Mouse (Mus musculus): ENCODE measurements around the gene Gnb3. TPM values are rescaled to one million over a fixed set of nuclear protein-coding genes. Genes with fewer than 3 reads are reported as not detected.

Gnb3 gene
- polyA plus RNA-seq, 1 experiment from 2014 or later: 0.92 TPM

GRCm38 (mm10) chr6:124863658-124864298, 23.7 kb upstream of the Gnb3 start, which contains the start of gene Gpr162:
TSS of gene Gpr162 (minus strand) at chr6:124863983.
- Histone ChIP-seq H3K27ac (peak within 1 kb of the TSS; percentile 92), H3K9me3 (replicated peaks) (no peaks in the 10 kb centered on the region), H3K4me3 (peak within 1 kb of the TSS; percentile 61), H3K9ac (peak within 1 kb of the TSS; percentile 85), H3K4me1 (peaks cover 69% of the 10 kb centered on the region), H3K36me3 (no peaks in the 10 kb centered on the region), H3K4me2 (replicated peaks) (peak within 1 kb of the TSS; percentile 89), H3K27me3 (peaks cover 7% of the 10 kb centered on the region; the same call in 1 of the 2 replicates)
- WGBS: under 1% methylated on average over 25 of the region's 43 CpGs
- ATAC-seq (ENCODE audit: low FRiP score): peak; percentile 63

- WGBS: 0% methylated on average over 8 of the region's 16 CpGs
- H3K27me3 ChIP-seq: peaks cover 11% of the 10 kb centered on the region; the same call in 1 of the 2 replicates
Measured at GRCm38 (mm10) chr6:124863125-124863657, 23.1 kb upstream of the Gnb3 start.

GRCm38 (mm10) chr6:124862406-124863124, 22.5 kb upstream of the Gnb3 start:
- H3K4me1 ChIP-seq: peaks cover 81% of the 10 kb centered on the region
- peak overlapping the region; percentile 61 for H3K4me3 ChIP-seq
- peaks cover 11% of the 10 kb centered on the region; the same call in 1 of the 2 replicates for H3K27me3 ChIP-seq
- no peaks in the 10 kb centered on the region for H3K9me3 ChIP-seq (replicated peaks)
- H3K4me2 ChIP-seq (replicated peaks): peak overlapping the region; percentile 89
- H3K27ac ChIP-seq: peak overlapping the region; percentile 92
- 16% methylated on average over 8 of the region's 8 CpGs for WGBS
- H3K9ac ChIP-seq: peak overlapping the region; percentile 85
- no peaks in the 10 kb centered on the region for H3K36me3 ChIP-seq
- no peak for ATAC-seq (ENCODE audit: low FRiP score)

More at GRCm38 (mm10) chr6:124863125-124863657, 23.1 kb upstream of the Gnb3 start:
- Histone ChIP-seq H3K4me2 (replicated peaks) (peak overlapping the region; percentile 89), H3K27ac (peak overlapping the region; percentile 92), H3K36me3 (no peaks in the 10 kb centered on the region), H3K9me3 (replicated peaks) (no peaks in the 10 kb centered on the region), H3K4me3 (peak overlapping the region; percentile 61), H3K9ac (peak overlapping the region; percentile 85), H3K4me1 (peaks cover 75% of the 10 kb centered on the region)
- peak; percentile 27 for ATAC-seq (ENCODE audit: low FRiP score)

- Histone ChIP-seq H3K9me3 (replicated peaks) (no peaks in the 10 kb centered on the region), H3K4me3 (no peak overlapping the region), H3K4me1 (peaks cover 81% of the 10 kb centered on the region), H3K27ac (peak overlapping the region; percentile 92; the same call in 1 of the 2 replicates), H3K9ac (peak overlapping the region; percentile 85; the same call in 1 of the 2 replicates), H3K4me2 (replicated peaks) (peak overlapping the region; percentile 89), H3K27me3 (peaks cover 11% of the 10 kb centered on the region; the same call in 1 of the 2 replicates), H3K36me3 (no peaks in the 10 kb centered on the region)
- WGBS: 50% methylated on average over 2 of the region's 3 CpGs
- ATAC-seq (ENCODE audit: low FRiP score): no peak
Measured at GRCm38 (mm10) chr6:124861802-124862201, 21.7 kb upstream of the Gnb3 start.

- no peak for ATAC-seq (ENCODE audit: low FRiP score)
- Histone ChIP-seq H3K4me2 (replicated peaks) (peak overlapping the region; percentile 89; the same call in 1 of the 2 replicates), H3K4me3 (no peak overlapping the region), H3K36me3 (no peaks in the 10 kb centered on the region), H3K4me1 (peaks cover 82% of the 10 kb centered on the region), H3K27ac (peak overlapping the region; percentile 92; the same call in 1 of the 2 replicates), H3K27me3 (peaks cover 11% of the 10 kb centered on the region; the same call in 1 of the 2 replicates), H3K9ac (peak overlapping the region; percentile 85; the same call in 1 of the 2 replicates), H3K9me3 (replicated peaks) (no peaks in the 10 kb centered on the region)
- WGBS: 82% methylated on average over 19 of the region's 19 CpGs
Measured at GRCm38 (mm10) chr6:124861266-124861665, 21.2 kb upstream of the Gnb3 start.

GRCm38 (mm10) chr6:124860511-124860910, 20.4 kb upstream of the Gnb3 start:
- Histone ChIP-seq H3K36me3 (no peaks in the 10 kb centered on the region), H3K4me3 (no peak overlapping the region), H3K9ac (peak overlapping the region; percentile 29; the same call in 1 of the 2 replicates), H3K4me2 (replicated peaks) (no peak overlapping the region), H3K27ac (peak overlapping the region; percentile 80), H3K27me3 (peaks cover 11% of the 10 kb centered on the region; the same call in 1 of the 2 replicates), H3K9me3 (replicated peaks) (no peaks in the 10 kb centered on the region), H3K4me1 (peaks cover 81% of the 10 kb centered on the region)
- 75% methylated on average over 9 of the region's 9 CpGs for WGBS
- no peak for ATAC-seq (ENCODE audit: low FRiP score)

- H3K9ac ChIP-seq: peak overlapping the region; percentile 47
- H3K9me3 ChIP-seq (replicated peaks): no peaks in the 10 kb centered on the region
- 12% methylated on average over 12 of the region's 12 CpGs for WGBS
- peaks cover 78% of the 10 kb centered on the region for H3K4me1 ChIP-seq
- H3K4me3 ChIP-seq: no peak overlapping the region
- H3K27ac ChIP-seq: peak overlapping the region; percentile 80
- ATAC-seq (ENCODE audit: low FRiP score): 0 out of 2 replicates have a peak, but pooled peaks have one; percentile 4
- H3K36me3 ChIP-seq: no peaks in the 10 kb centered on the region
- H3K4me2 ChIP-seq (replicated peaks): peak overlapping the region; percentile 34
- H3K27me3 ChIP-seq: peaks cover 11% of the 10 kb centered on the region; the same call in 1 of the 2 replicates
Measured at GRCm38 (mm10) chr6:124859725-124860124, 19.6 kb upstream of the Gnb3 start.

GRCm38 (mm10) chr6:124858561-124859318, 18.7 kb upstream of the Gnb3 start:
- Histone ChIP-seq H3K4me1 (peaks cover 68% of the 10 kb centered on the region), H3K4me2 (replicated peaks) (peak overlapping the region; percentile 71), H3K27ac (peak overlapping the region; percentile 14; the same call in 1 of the 2 replicates), H3K4me3 (peak overlapping the region; percentile 66; the same call in 1 of the 2 replicates), H3K9ac (peak overlapping the region; percentile 88; the same call in 1 of the 2 replicates), H3K9me3 (replicated peaks) (no peaks in the 10 kb centered on the region), H3K36me3 (no peaks in the 10 kb centered on the region), H3K27me3 (peaks cover 11% of the 10 kb centered on the region; the same call in 1 of the 2 replicates)
- 73% methylated on average over 28 of the region's 28 CpGs for WGBS
- no peak for ATAC-seq (ENCODE audit: low FRiP score)

- Histone ChIP-seq H3K36me3 (no peaks in the 10 kb centered on the region), H3K27ac (peak overlapping the region; percentile 95), H3K4me1 (peaks cover 64% of the 10 kb centered on the region), H3K9ac (peak overlapping the region; percentile 88), H3K4me2 (replicated peaks) (peak overlapping the region; percentile 71), H3K4me3 (peak overlapping the region; percentile 66), H3K9me3 (replicated peaks) (no peaks in the 10 kb centered on the region), H3K27me3 (peaks cover 11% of the 10 kb centered on the region; the same call in 1 of the 2 replicates)
- 22% methylated on average over 26 of the region's 26 CpGs for WGBS
- no peak; the same call in 1 of the 2 replicates for ATAC-seq (ENCODE audit: low FRiP score)
Measured at GRCm38 (mm10) chr6:124857840-124858530, 17.9 kb upstream of the Gnb3 start.

GRCm38 (mm10) chr6:124856916-124857839, 17.1 kb upstream of the Gnb3 start, which contains the start of gene P3h3:
TSS of gene P3h3 (minus strand) at chr6:124857752.
- Histone ChIP-seq H3K4me1 (peaks cover 56% of the 10 kb centered on the region), H3K4me3 (peak within 1 kb of the TSS; percentile 66), H3K27me3 (peaks cover 11% of the 10 kb centered on the region; the same call in 1 of the 2 replicates), H3K9me3 (replicated peaks) (no peaks in the 10 kb centered on the region), H3K27ac (peak within 1 kb of the TSS; percentile 95), H3K36me3 (peaks cover 4% of the 10 kb centered on the region), H3K4me2 (replicated peaks) (peak within 1 kb of the TSS; percentile 71), H3K9ac (peak within 1 kb of the TSS; percentile 88)
- WGBS: under 1% methylated on average over 73 of the region's 86 CpGs
- ATAC-seq (ENCODE audit: low FRiP score): peak; percentile 91
